Mouse (Mus musculus) lung, postnatal 10 days (tissue): ENCODE data around the gene Olfr876.
"Not testable (repeated sequence)": the region's sequence is repeated elsewhere in the genome, so short reads cannot be mapped to it uniquely, and the experiment has no call there.

Source experiments
- DNase-seq: peaks from one replicate; pipeline ENCODE4 v3.0.0; 2021

Gene Olfr876

DNA sequence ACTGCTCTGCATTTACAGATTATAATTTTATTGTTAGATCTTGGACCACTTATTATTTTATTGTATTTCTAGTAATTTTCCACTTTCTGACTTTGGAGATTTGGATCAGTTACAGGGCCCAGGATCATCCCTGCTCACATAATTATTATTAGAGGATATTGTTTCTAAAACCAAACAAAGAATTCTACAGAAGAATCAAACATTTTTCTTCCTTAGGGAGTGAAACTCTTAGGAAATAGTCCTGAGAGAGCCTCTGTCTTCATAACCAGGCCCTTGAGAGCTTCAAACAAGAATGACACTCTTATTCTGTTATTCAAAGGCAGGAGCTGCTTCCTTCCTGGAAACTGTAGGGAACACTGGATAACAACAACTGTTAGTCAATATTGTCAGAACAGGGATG is at the start of gene Olfr876:
Gene Olfr876 (plus strand): TSS at position 301 of the 400 bp plus-strand sequence.
- DNase-seq: no peak

DNA sequence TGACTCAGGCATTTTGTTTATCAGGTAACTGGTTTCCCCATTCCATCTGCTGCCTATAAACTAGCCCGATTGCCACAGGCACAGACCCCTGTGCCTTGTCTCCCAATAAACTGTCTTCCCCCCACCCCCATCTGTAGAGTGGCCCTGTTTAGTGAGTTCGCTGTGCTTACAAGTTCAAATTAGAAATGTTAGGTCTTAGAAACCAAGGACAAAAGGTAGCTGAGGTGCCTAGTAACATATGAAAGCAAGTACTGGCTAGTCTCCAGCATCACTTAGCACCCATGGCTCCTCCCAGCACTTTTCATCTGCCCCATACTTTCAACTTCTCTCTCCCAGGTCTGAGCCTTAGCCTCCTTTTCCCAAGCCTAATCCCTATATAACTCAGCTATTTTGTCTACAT is 41.1 kb upstream of the Olfr876 start:
- no peak for DNase-seq

- no peak for DNase-seq
Observed at GRCm38 (mm10) chr9:37762541-37762940, 40.3 kb upstream of the Olfr876 start.

DNA sequence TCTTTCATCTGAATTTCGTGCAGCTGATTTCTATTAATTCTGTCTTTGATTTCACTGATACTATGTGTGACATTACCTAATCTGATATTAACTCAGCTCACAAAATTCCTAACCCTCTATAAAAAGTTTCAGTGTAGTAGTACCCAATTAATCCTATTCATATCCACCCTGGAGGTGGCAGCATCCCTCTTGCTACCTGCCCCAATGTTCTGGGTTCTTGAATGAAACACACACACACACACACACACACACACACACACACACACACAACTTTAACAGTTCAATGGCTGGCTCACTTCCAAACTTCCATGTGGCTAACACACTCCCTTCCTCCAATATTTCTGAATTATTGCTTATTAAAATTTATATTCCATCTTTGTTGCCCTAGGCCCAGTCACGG is 32.2 kb upstream of the Olfr876 start:
- no peak for DNase-seq

- no peak for DNase-seq
Observed at GRCm38 (mm10) chr9:37771759-37772158, 31.1 kb upstream of the Olfr876 start, which contains the start of gene Olfr875. Olfr875 (plus strand) TSS chr9:37771857.

GRCm38 (mm10) chr9:37782766-37783260 is 20.0 kb upstream of the Olfr876 start:
- peak; percentile 7 for DNase-seq

- DNase-seq: not testable (repeated sequence)
Observed at GRCm38 (mm10) chr9:37783394-37784387, 19.1 kb upstream of the Olfr876 start.

DNA sequence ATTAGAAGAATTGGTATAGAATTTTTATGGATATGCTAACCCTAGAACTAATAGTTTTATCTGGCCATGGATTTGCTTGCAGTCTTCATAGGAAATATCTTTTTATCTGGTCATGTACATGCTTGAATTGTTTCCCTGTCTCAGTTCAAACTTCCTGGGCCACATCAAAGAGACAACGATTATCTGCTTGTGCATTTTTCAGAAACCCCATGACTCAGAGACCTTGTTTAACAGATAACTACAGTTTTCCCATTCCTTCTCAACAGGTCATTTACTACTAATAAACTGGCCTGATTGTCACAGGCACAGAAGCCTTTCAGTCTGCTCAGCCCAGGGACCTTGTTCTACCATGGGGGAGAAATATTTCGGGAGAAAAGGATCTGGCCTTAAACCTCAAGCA is 16.4 kb upstream of the Olfr876 start:
- no peak for DNase-seq

DNA sequence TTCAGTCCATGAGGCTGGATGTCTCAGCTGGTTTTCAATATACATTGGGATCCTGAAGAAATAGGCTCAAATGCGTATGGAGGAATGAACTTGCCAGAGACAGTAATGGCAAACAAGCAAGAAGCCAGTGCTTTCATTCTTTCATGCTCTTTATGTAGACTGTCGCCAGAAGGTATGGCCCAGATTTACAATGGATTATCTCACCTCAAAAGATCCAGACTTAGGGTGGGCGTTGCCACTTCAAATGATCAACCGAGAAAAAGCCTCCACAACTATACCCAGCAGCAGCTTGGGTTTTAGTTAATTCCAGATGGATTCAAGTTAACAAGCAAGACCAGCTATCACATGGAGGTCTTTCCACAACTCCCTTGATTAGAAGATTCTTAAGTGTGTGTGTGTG is 776 bp upstream of the Olfr876 start:
- DNase-seq: no peak

GRCm38 (mm10) chr9:37807235-37807634 is 4.4 kb downstream of the Olfr876 start:
- no peak for DNase-seq

DNA sequence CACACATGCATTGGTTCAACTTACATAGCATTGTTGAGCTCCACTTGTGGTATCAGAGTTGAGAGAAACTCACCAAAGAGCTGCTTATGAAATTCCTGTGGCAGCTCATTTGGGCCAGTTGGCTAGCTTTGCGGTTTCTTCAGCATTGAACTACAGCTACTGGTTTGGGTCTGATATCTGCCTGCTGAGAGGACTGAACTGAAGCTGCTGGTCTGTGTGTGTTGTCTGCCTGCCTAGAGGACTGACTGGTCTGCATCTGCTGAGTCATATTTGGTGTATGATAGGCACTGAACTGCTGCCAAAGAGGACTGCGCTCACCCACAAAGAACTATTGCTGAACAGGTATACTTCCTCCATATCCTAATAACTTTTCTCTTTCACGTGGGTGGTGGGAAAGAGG is 5.6 kb downstream of the Olfr876 start:
- DNase-seq: no peak

DNA sequence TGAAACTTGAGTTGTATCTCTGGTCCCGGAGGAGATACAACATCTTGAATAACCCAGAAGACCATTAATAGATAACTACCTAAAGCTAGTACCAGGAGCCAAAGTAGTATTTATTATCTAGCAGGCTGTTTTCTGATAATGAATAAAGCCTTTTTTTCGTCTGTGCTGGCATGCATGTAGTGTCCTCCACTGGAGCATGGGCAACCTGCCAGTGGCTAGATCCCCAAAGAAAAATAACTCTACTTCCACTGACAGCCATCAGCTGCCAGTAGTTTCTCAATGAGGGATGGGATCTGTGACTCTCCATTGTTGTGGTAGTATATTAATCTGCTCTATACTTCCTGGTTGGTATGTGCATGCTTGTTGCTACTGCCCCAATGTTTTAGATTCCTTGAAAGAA is 6.1 kb downstream of the Olfr876 start:
- DNase-seq: no peak

GRCm38 (mm10) chr9:37814696-37815095 is 11.9 kb downstream of the Olfr876 start:
- no peak for DNase-seq

DNA sequence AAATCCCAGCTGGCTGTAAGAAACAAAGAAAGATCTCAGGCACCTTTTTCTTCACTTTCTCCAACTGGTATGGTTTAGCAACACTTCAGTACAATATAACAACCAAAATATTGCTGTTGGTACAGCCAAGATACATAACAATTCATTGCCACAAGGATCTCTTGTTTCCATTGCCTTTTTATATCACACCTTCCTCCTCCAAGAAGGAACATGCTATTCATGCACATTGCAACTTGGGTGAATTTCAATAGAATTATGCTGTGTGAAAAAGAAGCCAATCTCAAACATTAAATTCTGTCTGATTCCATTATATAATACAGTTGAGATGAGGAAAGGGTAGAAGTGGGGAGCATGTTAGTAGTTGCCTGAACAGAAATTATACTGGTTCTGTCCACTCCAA is 27.1 kb downstream of the Olfr876 start:
- no peak for DNase-seq

GRCm38 (mm10) chr9:37833341-37833740 is 30.5 kb downstream of the Olfr876 start:
- DNase-seq: no peak

GRCm38 (mm10) chr9:37849267-37849666 is 46.4 kb downstream of the Olfr876 start:
- no peak for DNase-seq

DNA sequence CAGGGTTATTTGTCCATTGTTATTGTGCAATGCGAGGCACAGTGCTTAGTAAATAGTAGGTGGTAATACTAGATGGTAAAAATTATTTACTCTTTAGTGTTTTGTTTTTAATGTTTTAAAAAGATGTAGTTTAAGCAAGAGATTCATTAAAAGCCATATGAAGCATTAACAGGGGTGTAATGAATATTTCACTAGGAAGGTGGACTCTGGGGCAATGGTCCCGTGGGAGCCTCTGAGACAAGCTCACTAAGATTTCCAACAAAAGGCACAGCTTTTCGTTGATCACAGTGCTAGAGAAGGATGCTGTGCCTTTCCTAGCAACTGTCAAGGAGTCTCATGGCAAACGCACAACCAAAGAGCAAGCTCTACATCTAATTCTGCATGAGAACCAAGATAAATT is 51.1 kb downstream of the Olfr876 start, which contains the start of gene Olfr877:
Gene Olfr877 (plus strand): TSS at position 301 of the 400 bp plus-strand sequence.
- DNase-seq: no peak
